Mouse (Mus musculus): Measurements from ENCODE around the gene Gpcpd1. TPM values are rescaled to one million over a fixed set of nuclear protein-coding genes. Genes with fewer than 3 reads are reported as not detected.
"Not testable (repeated sequence)": the region's sequence is repeated elsewhere in the genome, so short reads cannot be mapped to it uniquely, and the experiment has no call there.

Gpcpd1 gene
- total RNA-seq (2021), result 10 to 100 TPM; 72.0 to 72.4 TPM
- long read RNA-seq, experiment 1, transcript Gpcpd1-202 (20 exons, 3,686 nt), result major isoform, 20 of 74 reads
- long read RNA-seq, experiment 1, partial matches to known transcripts, result 5 of 74 reads
- long read RNA-seq, experiment 1, other reads (novel, unspliced or antisense), result 43 of 74 reads
- long read RNA-seq, experiment 2, transcript Gpcpd1-202 (20 exons, 3,686 nt), result major isoform, 7 of 83 reads
- long read RNA-seq, experiment 2, partial matches to known transcripts, result 5 of 83 reads
- long read RNA-seq, experiment 2, other reads (novel, unspliced or antisense), result 66 of 83 reads

DNA sequence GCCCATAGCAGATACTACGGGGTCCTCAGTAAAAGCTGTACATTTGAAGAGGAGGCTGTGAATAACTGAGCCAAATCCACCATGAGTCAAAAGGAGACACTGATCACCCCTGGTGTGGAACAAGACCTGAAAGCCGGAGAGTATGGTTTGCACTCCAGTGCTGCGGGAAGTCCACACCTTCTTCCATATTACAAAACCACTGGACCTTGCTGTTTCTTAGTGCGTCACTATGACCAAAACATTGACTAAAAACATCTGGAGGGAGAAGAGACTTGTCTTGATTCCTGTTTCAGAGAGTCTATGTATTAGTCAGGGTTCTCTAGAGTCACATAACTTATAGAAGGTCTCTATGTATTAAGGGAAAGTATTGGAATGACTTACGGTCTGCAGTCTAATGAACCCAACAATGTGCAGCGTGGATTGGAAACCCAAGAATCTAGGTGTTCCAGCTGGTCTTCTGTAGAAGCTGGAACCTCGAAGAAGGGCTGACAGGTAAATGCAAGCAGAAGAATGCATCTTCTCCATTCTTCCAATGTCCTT lies at the start of gene Gpcpd1:
Gpcpd1 (minus strand) TSS at position 490 of the 540 bp plus-strand sequence.
- DNase-seq, result no peak

GRCm38 (mm10) chr2:132636534-132636933 lies 49.0 kb upstream of the Gpcpd1 start:
- no peak for DNase-seq

GRCm38 (mm10) chr2:132628626-132629025 lies 41.1 kb upstream of the Gpcpd1 start:
- no peak for DNase-seq

GRCm38 (mm10) chr2:132623092-132623491 lies 35.6 kb upstream of the Gpcpd1 start:
- no peak for DNase-seq

- DNase-seq, result no peak
These were observed 30.2 kb upstream of the Gpcpd1 start for GRCm38 (mm10) chr2:132617693-132618092.

GRCm38 (mm10) chr2:132613581-132614188 lies 26.2 kb upstream of the Gpcpd1 start:
- DNase-seq, result no peak

- DNase-seq, result no peak
These were observed 24.2 kb upstream of the Gpcpd1 start for GRCm38 (mm10) chr2:132611551-132612233.

DNA sequence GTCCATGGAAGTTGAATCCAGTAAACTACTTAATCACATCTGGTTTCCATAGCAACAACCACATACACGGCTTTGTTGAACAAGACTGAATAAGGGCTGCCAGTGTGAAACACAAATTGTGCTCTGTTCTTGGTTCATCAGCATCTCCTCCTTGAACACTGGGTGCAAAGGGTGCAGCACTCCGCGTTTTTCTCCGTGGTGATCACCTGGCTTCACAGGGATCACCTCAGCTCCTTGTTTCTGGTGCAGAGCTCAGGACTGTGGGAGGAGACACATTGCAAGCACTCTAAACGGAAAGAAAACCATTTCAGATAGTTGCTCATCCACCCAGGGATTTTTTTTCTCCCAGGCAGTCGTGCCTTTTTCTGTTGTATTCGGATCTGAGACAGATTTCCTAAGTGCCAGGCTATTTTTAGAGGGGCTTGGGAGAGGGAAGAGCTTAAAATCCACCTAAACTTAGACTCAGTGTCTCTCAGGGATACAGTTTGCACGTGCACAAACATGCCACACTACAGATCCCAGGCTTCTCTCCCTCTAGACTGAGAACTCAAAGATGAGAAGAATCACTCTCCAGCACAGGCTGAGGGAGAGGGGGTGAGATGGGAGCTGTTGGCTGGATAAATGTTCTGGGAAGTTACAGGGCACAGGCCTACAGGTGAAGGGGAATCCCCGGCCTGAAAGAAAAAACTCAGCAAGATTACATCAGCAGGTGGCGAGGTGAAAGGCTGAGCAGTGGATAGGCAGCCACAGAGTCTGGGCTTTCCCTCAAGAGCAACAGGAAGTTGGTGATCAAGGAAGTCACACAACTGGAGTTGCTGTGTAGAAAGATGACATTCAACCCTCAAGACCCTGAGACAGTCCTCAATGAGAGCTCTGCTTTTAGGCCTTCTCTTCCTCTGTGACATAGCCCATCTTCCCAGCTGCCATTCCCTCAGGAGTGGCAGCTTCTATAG lies 19.9 kb upstream of the Gpcpd1 start:
- DNase-seq, result no peak

GRCm38 (mm10) chr2:132605795-132606563 lies 18.4 kb upstream of the Gpcpd1 start:
- DNase-seq, result no peak

DNA sequence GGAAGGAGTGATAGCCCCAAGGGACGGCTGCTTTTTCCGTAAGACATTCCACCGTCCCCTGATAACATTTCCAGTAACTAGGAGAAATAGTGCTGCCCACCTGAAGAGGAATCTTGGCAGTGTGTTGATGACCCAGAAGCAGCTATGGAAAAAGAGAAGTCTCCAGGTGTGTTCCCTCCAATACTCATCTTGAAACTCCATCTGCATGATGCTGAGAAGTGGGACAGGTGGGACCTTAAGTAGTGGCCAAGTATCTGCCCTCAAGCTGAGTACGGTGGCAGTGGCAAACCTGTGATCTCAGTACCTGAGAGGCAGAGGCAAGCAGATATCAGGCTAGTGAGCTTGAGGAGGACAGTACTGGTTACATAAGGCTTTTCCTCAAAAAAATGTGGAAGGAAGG lies 17.4 kb upstream of the Gpcpd1 start:
- no peak for DNase-seq

DNA sequence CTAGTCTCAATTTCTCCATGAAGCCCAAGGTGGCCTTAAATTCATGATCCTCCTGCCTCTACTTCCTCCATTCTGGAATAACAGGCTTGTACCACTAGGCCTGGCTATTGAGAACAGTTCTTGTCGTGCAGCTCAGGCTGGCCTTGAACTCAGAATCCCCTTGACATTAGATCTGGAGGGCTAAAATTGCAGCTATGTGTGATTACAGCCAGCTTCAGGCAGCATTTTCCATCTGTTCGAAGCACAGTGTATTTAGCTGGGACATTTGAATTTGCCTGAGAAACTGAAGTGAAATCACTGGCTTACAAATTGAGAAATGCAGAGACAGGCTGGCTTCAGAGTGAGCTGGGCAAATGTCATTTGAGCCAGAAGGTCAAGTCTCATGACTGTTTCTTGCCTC lies 16.2 kb upstream of the Gpcpd1 start:
- DNase-seq, result no peak

DNA sequence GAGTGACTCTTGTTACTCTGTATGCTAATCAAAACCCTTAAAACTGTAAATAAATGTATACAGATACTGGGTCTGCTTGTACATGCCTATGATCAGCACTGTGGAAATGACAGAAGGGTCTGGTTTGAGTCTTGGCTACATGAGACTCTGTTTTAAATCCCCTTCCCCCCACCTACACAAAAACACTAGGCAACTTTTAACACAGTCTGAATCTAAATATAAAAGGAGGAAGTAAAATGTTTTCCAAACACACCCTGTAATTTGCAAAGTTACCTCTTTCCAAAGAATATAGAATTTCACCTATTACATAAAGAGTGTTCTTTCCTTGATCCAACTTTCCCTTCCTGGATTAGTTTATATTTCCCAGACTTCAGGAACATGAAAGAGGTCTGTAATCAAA lies 14.2 kb upstream of the Gpcpd1 start:
- DNase-seq, result no peak

- no peak for DNase-seq
These were observed 12.6 kb upstream of the Gpcpd1 start for GRCm38 (mm10) chr2:132600081-132600480.

DNA sequence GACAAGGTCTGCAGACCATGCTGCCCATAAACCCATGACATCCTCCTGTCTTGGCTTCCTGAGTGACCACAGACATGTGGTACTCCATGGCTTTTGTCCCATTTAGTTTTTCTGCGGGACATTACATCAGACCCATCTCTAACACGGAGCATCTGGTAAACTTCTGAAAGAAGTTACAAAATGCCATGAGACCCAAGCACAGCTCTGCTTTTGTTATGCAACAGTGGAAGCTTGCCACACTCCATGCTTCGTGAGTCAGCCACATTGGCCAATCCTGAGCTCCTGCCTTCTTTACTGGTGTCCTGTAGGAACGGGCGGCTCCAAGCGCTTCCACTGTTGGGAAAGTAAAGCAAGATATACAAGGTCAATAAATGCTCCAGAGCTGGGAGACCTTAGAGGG lies 11.6 kb upstream of the Gpcpd1 start:
- no peak for DNase-seq

GRCm38 (mm10) chr2:132597866-132598480 lies 10.4 kb upstream of the Gpcpd1 start:
- DNase-seq, result no peak

DNA sequence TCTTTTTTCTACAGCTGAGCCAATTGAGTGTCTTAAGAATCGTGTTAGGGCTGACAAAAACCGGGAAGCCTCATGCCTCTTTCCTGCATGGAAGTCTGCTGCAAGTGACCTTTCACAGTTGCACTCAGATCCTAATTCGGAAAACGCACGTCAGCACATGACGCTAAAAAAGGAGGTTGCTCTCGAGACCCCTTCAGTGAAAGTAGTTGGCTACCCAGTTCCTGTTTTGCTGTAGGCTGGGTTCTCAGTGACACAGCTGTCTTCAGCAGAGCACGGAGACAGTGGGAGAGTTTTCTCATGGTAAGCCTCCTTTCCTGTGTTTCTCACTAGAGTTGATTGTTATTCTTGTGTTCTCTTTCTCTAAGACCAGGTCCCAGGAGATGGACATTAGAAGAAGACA lies 9.7 kb upstream of the Gpcpd1 start:
- DNase-seq, result no peak

GRCm38 (mm10) chr2:132595601-132596235 lies 8.2 kb upstream of the Gpcpd1 start:
- no peak for DNase-seq

DNA sequence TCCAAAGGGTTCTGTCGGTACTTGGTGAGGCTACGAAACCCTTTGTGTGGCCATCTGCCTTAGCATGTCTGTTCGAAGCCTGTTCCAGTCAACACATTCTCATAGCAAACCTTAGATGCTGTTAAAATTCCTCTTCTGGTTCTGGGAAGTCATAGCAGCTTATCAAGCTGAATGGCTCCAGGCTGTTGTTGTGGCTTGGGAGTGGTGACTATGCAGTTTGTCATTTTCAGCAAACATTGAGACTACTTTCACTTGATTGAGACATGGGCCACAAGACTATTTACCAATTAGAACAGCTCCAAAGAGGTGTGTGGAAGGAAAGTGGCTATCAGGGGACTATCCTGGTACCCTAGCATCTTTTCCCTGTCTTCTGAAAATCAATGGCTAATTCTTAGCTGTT lies 4.6 kb upstream of the Gpcpd1 start:
- DNase-seq, result no peak

- DNase-seq, result not testable (repeated sequence)
These were observed 4.0 kb upstream of the Gpcpd1 start for GRCm38 (mm10) chr2:132591579-132591978.

DNA sequence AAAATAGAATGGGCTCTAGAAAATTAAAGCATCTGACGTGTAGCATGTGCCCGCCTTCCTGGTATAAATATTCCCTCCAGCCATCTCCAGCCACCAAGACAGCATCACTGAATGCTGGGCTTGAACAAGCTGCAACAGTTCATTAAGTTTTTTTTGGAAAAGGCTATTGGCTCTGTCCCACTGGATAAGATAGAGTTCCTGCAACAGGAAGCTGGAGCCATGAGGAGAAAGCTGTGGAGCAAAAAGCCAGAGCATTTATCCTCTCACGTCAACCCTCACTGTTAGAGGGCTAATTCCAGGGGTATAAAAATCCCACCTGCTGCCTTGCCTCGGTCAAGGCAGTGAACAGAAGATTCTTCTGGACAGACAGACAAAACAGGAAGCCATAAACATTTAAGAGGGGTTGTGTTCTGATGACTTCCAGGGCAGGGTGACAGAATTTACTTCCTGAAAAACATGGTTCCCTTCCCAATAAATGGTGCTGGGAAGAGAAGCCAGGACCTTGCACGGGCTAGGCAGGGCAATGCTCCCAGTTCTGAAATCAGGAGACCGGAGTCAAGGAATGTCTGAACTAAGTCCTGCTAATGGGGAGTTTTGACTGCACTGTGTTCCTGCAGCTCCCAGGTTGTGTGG lies 2.5 kb upstream of the Gpcpd1 start:
- no peak for DNase-seq
